Mouse (Mus musculus): Measurements from ENCODE around the gene Slc30a2. TPM values are rescaled to one million over a fixed set of nuclear protein-coding genes. Genes with fewer than 3 reads are reported as not detected.

Gene Slc30a2
- polyA plus RNA-seq, 1 experiment from 2014 or later: not detected

GRCm38 (mm10) chr4:134400206-134400605 lies 57.2 kb downstream of the Slc30a2 start:
- Histone ChIP-seq H3K36me3 (replicated peaks; ENCODE audit: insufficient read depth, low read length) (0 out of 2 replicates have a peak, but pooled peaks cover 3% of the 10 kb centered on the region), H3K4me3 (ENCODE audit: low read depth, low read length) (no peak overlapping the region), H3K9me3 (ENCODE audit: low read length) (no peaks in the 10 kb centered on the region), H3K4me1 (ENCODE audit: insufficient read depth) (peaks cover 26% of the 10 kb centered on the region), H3K4me2 (ENCODE audit: low read depth, low read length) (no peak overlapping the region), H3K9ac (replicated peaks) (no peak overlapping the region), H3K27me3 (ENCODE audit: insufficient read depth, low read length) (no peaks in the 10 kb centered on the region), H3K27ac (ENCODE audit: low read depth) (no peak overlapping the region)
- no peak for TF ChIP-seq CTCF (IDR thresholded peaks at IDR 0.05; ENCODE audit: low read depth)
- WGBS (ENCODE audit: insufficient replicate concordance): 39% methylated on average over 5 of the region's 5 CpGs
- no peak for DNase-seq
- ATAC-seq: no peak

GRCm38 (mm10) chr4:134401181-134401661 lies 58.2 kb downstream of the Slc30a2 start:
- DNase-seq (peak; percentile 77), ATAC-seq (peak; percentile 19; the same call in 1 of the 2 replicates)
- 0 out of 2 replicates have a peak, but pooled peaks cover 9% of the 10 kb centered on the region for H3K36me3 ChIP-seq (replicated peaks; ENCODE audit: insufficient read depth, low read length)
- H3K9me3 ChIP-seq (ENCODE audit: low read length): no peaks in the 10 kb centered on the region
- H3K4me3 ChIP-seq (ENCODE audit: low read depth, low read length): peak overlapping the region; percentile 24
- H3K4me1 ChIP-seq (ENCODE audit: insufficient read depth): peaks cover 26% of the 10 kb centered on the region
- H3K9ac ChIP-seq (replicated peaks): peak overlapping the region; percentile 22
- H3K27me3 ChIP-seq (ENCODE audit: insufficient read depth, low read length): no peaks in the 10 kb centered on the region
- no peak overlapping the region for H3K27ac ChIP-seq (ENCODE audit: low read depth)
- no peak for TF ChIP-seq EP300 (IDR thresholded peaks at IDR 0.05; ENCODE audit: low read depth)
- no peak for TF ChIP-seq CTCF (IDR thresholded peaks at IDR 0.05; ENCODE audit: low read depth)
- WGBS (ENCODE audit: insufficient replicate concordance): 4% methylated on average over 19 of the region's 19 CpGs
- H3K4me2 ChIP-seq (ENCODE audit: low read depth, low read length): peak overlapping the region; percentile 72

GRCm38 (mm10) chr4:134401856-134402570 lies 59.0 kb downstream of the Slc30a2 start:
- ATAC-seq (0 out of 2 replicates have a peak, but pooled peaks have one; percentile 7), DNase-seq (no peak)
- Histone ChIP-seq H3K4me2 (ENCODE audit: low read depth, low read length) (peak overlapping the region; percentile 72), H3K9ac (replicated peaks) (no peak overlapping the region), H3K4me3 (ENCODE audit: low read depth, low read length) (peak overlapping the region; percentile 24; the same call in 1 of the 2 replicates), H3K36me3 (replicated peaks; ENCODE audit: insufficient read depth, low read length) (0 out of 2 replicates have a peak, but pooled peaks cover 9% of the 10 kb centered on the region), H3K27me3 (ENCODE audit: insufficient read depth, low read length) (no peaks in the 10 kb centered on the region), H3K4me1 (ENCODE audit: insufficient read depth) (peaks cover 26% of the 10 kb centered on the region), H3K9me3 (ENCODE audit: low read length) (no peaks in the 10 kb centered on the region), H3K27ac (ENCODE audit: low read depth) (no peak overlapping the region)
- no peak for TF ChIP-seq EP300 (IDR thresholded peaks at IDR 0.05; ENCODE audit: low read depth)
- no peak for TF ChIP-seq CTCF (IDR thresholded peaks at IDR 0.05; ENCODE audit: low read depth)
- 21% methylated on average over 16 of the region's 16 CpGs for WGBS (ENCODE audit: insufficient replicate concordance)

- WGBS (ENCODE audit: insufficient replicate concordance): 25% methylated on average over 16 of the region's 16 CpGs
These were observed 59.7 kb downstream of the Slc30a2 start for GRCm38 (mm10) chr4:134402571-134403262.

GRCm38 (mm10) chr4:134403721-134404120 lies 60.7 kb downstream of the Slc30a2 start:
- no peak for ATAC-seq
- Histone ChIP-seq H3K9me3 (ENCODE audit: low read length) (no peaks in the 10 kb centered on the region), H3K9ac (replicated peaks) (no peak overlapping the region), H3K27ac (ENCODE audit: low read depth) (no peak overlapping the region), H3K36me3 (replicated peaks; ENCODE audit: insufficient read depth, low read length) (0 out of 2 replicates have a peak, but pooled peaks cover 9% of the 10 kb centered on the region), H3K4me3 (ENCODE audit: low read depth, low read length) (no peak overlapping the region), H3K4me1 (ENCODE audit: insufficient read depth) (peaks cover 26% of the 10 kb centered on the region), H3K27me3 (ENCODE audit: insufficient read depth, low read length) (no peaks in the 10 kb centered on the region), H3K4me2 (ENCODE audit: low read depth, low read length) (no peak overlapping the region)
- no peak for TF ChIP-seq EP300 (IDR thresholded peaks at IDR 0.05; ENCODE audit: low read depth)
- peak; percentile 25; the same call in 1 of the 2 replicates for TF ChIP-seq CTCF (IDR thresholded peaks at IDR 0.05; ENCODE audit: low read depth)
- no peak for DNase-seq
- WGBS (ENCODE audit: insufficient replicate concordance): 53% methylated on average over 7 of the region's 7 CpGs

More at GRCm38 (mm10) chr4:134402571-134403262, 59.7 kb downstream of the Slc30a2 start:
- peaks cover 26% of the 10 kb centered on the region for H3K4me1 ChIP-seq (ENCODE audit: insufficient read depth)
- H3K4me3 ChIP-seq (ENCODE audit: low read depth, low read length): no peak overlapping the region
- 0 out of 2 replicates have a peak, but pooled peaks cover 9% of the 10 kb centered on the region for H3K36me3 ChIP-seq (replicated peaks; ENCODE audit: insufficient read depth, low read length)
- DNase-seq (no peak), ATAC-seq (no peak)
- no peak for TF ChIP-seq EP300 (IDR thresholded peaks at IDR 0.05; ENCODE audit: low read depth)
- TF ChIP-seq CTCF (IDR thresholded peaks at IDR 0.05; ENCODE audit: low read depth): no peak
- 0 out of 2 replicates have a peak overlapping the region, but pooled peaks have one; percentile 11 for H3K9ac ChIP-seq (replicated peaks)
- peak overlapping the region; percentile 46 for H3K4me2 ChIP-seq (ENCODE audit: low read depth, low read length)
- no peaks in the 10 kb centered on the region for H3K9me3 ChIP-seq (ENCODE audit: low read length)
- no peaks in the 10 kb centered on the region for H3K27me3 ChIP-seq (ENCODE audit: insufficient read depth, low read length)
- no peak overlapping the region for H3K27ac ChIP-seq (ENCODE audit: low read depth)

Other genes with a start within 250 kb of the Slc30a2 start
- 114 and 125 TPM in 2 replicates for gene Cd52, start 248.1 kb upstream of the Slc30a2 start, polyA plus RNA-seq (2015; fragmentation: Nextera tagmentation; extraction: Ambion mirVana)
- 0.88 and 0.99 TPM in 2 replicates for gene Ubxn11, start 240.6 kb upstream of the Slc30a2 start, polyA plus RNA-seq (2015; fragmentation: Nextera tagmentation; extraction: Ambion mirVana)
- gene Sh3bgrl3, start 214.4 kb upstream of the Slc30a2 start, polyA plus RNA-seq (2015; fragmentation: Nextera tagmentation; extraction: Ambion mirVana): 198 and 215 TPM in 2 replicates
- gene Cep85, start 156.1 kb upstream of the Slc30a2 start, polyA plus RNA-seq (2015; fragmentation: Nextera tagmentation; extraction: Ambion mirVana): 65.6 and 98.1 TPM in 2 replicates
- gene Gm7534, start 140.2 kb upstream of the Slc30a2 start, polyA plus RNA-seq (2015; fragmentation: Nextera tagmentation; extraction: Ambion mirVana): not detected in 2 replicates
- not detected in 2 replicates for gene Catsper4, start 115.8 kb upstream of the Slc30a2 start, polyA plus RNA-seq (2015; fragmentation: Nextera tagmentation; extraction: Ambion mirVana)
- 0.08 and 0.20 TPM in 2 replicates for gene Cnksr1, start 104.8 kb upstream of the Slc30a2 start, polyA plus RNA-seq (2015; fragmentation: Nextera tagmentation; extraction: Ambion mirVana)
- gene E130218I03Rik, start 99.5 kb upstream of the Slc30a2 start, polyA plus RNA-seq (2015; fragmentation: Nextera tagmentation; extraction: Ambion mirVana): 0.23 and 0.33 TPM in 2 replicates
- 6.1 and 6.2 TPM in 2 replicates for gene Zfp593, start 97.6 kb upstream of the Slc30a2 start, polyA plus RNA-seq (2015; fragmentation: Nextera tagmentation; extraction: Ambion mirVana)
- not detected in 2 replicates for gene Gm30191, start 96.2 kb upstream of the Slc30a2 start, polyA plus RNA-seq (2015; fragmentation: Nextera tagmentation; extraction: Ambion mirVana)
- gene Grrp1, start 89.1 kb upstream of the Slc30a2 start, polyA plus RNA-seq (2015; fragmentation: Nextera tagmentation; extraction: Ambion mirVana): 1.4 and 1.5 TPM in 2 replicates
- 5.9 and 7.2 TPM in 2 replicates for gene Pdik1l, start 55.3 kb upstream of the Slc30a2 start, polyA plus RNA-seq (2015; fragmentation: Nextera tagmentation; extraction: Ambion mirVana)
- gene Trim63, start 28.1 kb upstream of the Slc30a2 start, polyA plus RNA-seq (2015; fragmentation: Nextera tagmentation; extraction: Ambion mirVana): 0.34 and 0.69 TPM in 2 replicates
- 0.20 and 0.33 TPM in 2 replicates for gene Extl1, start 40.7 kb downstream of the Slc30a2 start, polyA plus RNA-seq (2015; fragmentation: Nextera tagmentation; extraction: Ambion mirVana)
- gene Pafah2, start 53.1 kb downstream of the Slc30a2 start, polyA plus RNA-seq (2015; fragmentation: Nextera tagmentation; extraction: Ambion mirVana): 13.5 and 14.3 TPM in 2 replicates
- 249 and 258 TPM in 2 replicates for gene Stmn1, start 125.1 kb downstream of the Slc30a2 start, polyA plus RNA-seq (2015; fragmentation: Nextera tagmentation; extraction: Ambion mirVana)
- gene Paqr7, start 153.5 kb downstream of the Slc30a2 start, polyA plus RNA-seq (2015; fragmentation: Nextera tagmentation; extraction: Ambion mirVana): 12.4 and 17.8 TPM in 2 replicates
- gene Aunip, start 167.8 kb downstream of the Slc30a2 start, polyA plus RNA-seq (2015; fragmentation: Nextera tagmentation; extraction: Ambion mirVana): 6.9 and 7.1 TPM in 2 replicates
- 56.9 and 60.3 TPM in 2 replicates for gene Mtfr1l, start 192.2 kb downstream of the Slc30a2 start, polyA plus RNA-seq (2015; fragmentation: Nextera tagmentation; extraction: Ambion mirVana)
- gene Selenon, start 209.0 kb downstream of the Slc30a2 start, polyA plus RNA-seq (2015; fragmentation: Nextera tagmentation; extraction: Ambion mirVana): 2.8 TPM in 2 replicates